Mouse (Mus musculus): ENCODE results near the gene Gm26897.

The Gm26897 gene

GRCm38 (mm10) chr5:111733851-111734250 is at the start of gene Gm26897:
Gene Gm26897, plus strand, starts transcription at chr5:111733924.
- DNase-seq (ENCODE audit: low read depth, low spot score): no peak

GRCm38 (mm10) chr5:111687370-111687769 is 46.4 kb upstream of the Gm26897 start:
- DNase-seq (ENCODE audit: low read depth, low spot score): no peak

- no peak for DNase-seq (ENCODE audit: low read depth, low spot score)
Observed at GRCm38 (mm10) chr5:111688584-111688983, 45.1 kb upstream of the Gm26897 start.

- no peak for DNase-seq (ENCODE audit: low read depth, low spot score)
Observed at GRCm38 (mm10) chr5:111697996-111698395, 35.7 kb upstream of the Gm26897 start.

GRCm38 (mm10) chr5:111699711-111700303 is 33.9 kb upstream of the Gm26897 start:
- DNase-seq (ENCODE audit: low read depth, low spot score): no peak

- DNase-seq (ENCODE audit: low read depth, low spot score): no peak
Observed at GRCm38 (mm10) chr5:111701634-111702329, 31.9 kb upstream of the Gm26897 start.

GRCm38 (mm10) chr5:111703586-111703985 is 30.1 kb upstream of the Gm26897 start:
- no peak for DNase-seq (ENCODE audit: low read depth, low spot score)

- no peak for DNase-seq (ENCODE audit: low read depth, low spot score)
Observed at GRCm38 (mm10) chr5:111704326-111704725, 29.4 kb upstream of the Gm26897 start.

GRCm38 (mm10) chr5:111709195-111709901 is 24.4 kb upstream of the Gm26897 start:
- DNase-seq (ENCODE audit: low read depth, low spot score): no peak

GRCm38 (mm10) chr5:111719018-111719417 is 14.7 kb upstream of the Gm26897 start:
- DNase-seq (ENCODE audit: low read depth, low spot score): no peak

- no peak for DNase-seq (ENCODE audit: low read depth, low spot score)
Observed at GRCm38 (mm10) chr5:111720726-111721125, 13.0 kb upstream of the Gm26897 start.

GRCm38 (mm10) chr5:111724713-111725112 is 9.0 kb upstream of the Gm26897 start:
- DNase-seq (ENCODE audit: low read depth, low spot score): peak; percentile 55

- DNase-seq (ENCODE audit: low read depth, low spot score): no peak
Observed at GRCm38 (mm10) chr5:111725195-111725920, 8.4 kb upstream of the Gm26897 start.

GRCm38 (mm10) chr5:111728411-111728810 is 5.3 kb upstream of the Gm26897 start:
- DNase-seq (ENCODE audit: low read depth, low spot score): no peak

GRCm38 (mm10) chr5:111730560-111731167 is 3.1 kb upstream of the Gm26897 start:
- DNase-seq (ENCODE audit: low read depth, low spot score): peak; percentile 58

- DNase-seq (ENCODE audit: low read depth, low spot score): no peak
Observed at GRCm38 (mm10) chr5:111732194-111732593, 1.5 kb upstream of the Gm26897 start.

- DNase-seq (ENCODE audit: low read depth, low spot score): no peak
Observed at GRCm38 (mm10) chr5:111739480-111739879, 5.8 kb downstream of the Gm26897 start.

GRCm38 (mm10) chr5:111740384-111741275 is 6.9 kb downstream of the Gm26897 start:
- no peak for DNase-seq (ENCODE audit: low read depth, low spot score)

- DNase-seq (ENCODE audit: low read depth, low spot score): no peak
Observed at GRCm38 (mm10) chr5:111741352-111741751, 7.6 kb downstream of the Gm26897 start.

GRCm38 (mm10) chr5:111742290-111742898 is 8.7 kb downstream of the Gm26897 start:
- no peak for DNase-seq (ENCODE audit: low read depth, low spot score)
